Mouse (Mus musculus) layer of hippocampus, adult 2 months (tissue): ENCODE measurements around the gene Dnajc13. TPM values are rescaled to one million over a fixed set of nuclear protein-coding genes. Genes with fewer than 3 reads are reported as not detected.

Source experiments
- DNase-seq, 2 experiments: peaks; one replicate each; pipeline ENCODE4 v3.0.0; 2022; ENCODE audit warnings: low spot score in 2 of 2
- H3K27ac ChIP-seq: fragments of 200-600 bp; 2 replicates; pipeline ENCODE4 v1.8.1; 2022
- H3K4me3 ChIP-seq: fragments of 200-600 bp; 2 replicates; pipeline ENCODE4 v1.8.1; 2022; ENCODE audit warnings: mild to moderate bottlenecking
- CTCF ChIP-seq: fragments of 200-600 bp; conservative IDR thresholded peaks from 2 replicates; pipeline ENCODE4 v1.8.1; 2022; ENCODE audit warnings: antibody characterized with exemption, mild to moderate bottlenecking, moderate library complexity
- total RNA-seq, 2 experiments: library from RNA; stranded (reverse); gene quantifications; 2 replicates each; pipeline ENCODE4 v1.2.3; 2021

Dnajc13 gene
- total RNA-seq, 2 experiments from 2014 or later = 58.0 to 61.0 TPM

DNA sequence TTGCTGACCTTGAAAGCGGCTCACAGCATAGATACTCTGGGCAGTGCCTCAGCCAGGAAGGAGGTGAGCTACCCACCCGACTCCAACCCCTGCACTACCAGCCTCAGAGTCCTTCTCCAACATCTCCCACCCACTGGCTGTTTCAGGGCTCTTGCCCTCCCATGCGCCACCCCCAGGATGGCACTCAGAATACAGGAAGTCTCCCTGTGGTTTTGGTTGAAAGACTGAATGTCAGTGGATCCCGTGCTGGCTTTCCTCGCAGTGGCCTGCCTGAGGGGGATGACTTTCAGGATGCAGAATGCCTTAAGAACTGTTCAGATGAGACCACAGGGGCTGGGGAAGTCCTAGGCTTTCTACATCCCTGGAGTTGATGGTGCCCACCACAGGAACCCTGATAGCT, 139.6 kb downstream of the Dnajc13 start:
- Histone ChIP-seq H3K27ac (peak overlapping the region; percentile 62; the same call in 1 of the 2 replicates), H3K4me3 (no peak overlapping the region)
- no peak for DNase-seq
- TF ChIP-seq CTCF = no peak

DNA sequence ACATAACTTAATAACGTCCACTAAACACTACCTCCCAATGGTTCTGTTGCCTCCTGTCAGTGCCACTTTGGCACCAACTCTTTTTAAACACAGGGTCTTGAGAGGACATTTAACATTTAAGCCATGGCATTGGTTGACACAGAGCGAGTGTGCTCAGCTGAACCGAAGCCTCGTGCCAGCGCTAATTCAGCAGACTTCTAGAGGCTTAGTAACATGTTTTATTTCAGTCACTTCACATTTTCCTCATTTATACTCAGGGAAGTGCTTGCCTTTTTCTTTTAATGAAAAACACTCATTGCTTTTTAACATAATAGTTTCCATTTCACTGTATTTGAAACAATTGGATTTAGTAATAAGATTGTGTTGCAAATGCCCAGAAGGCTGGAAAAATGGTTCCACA, 153.6 kb downstream of the Dnajc13 start:
- Histone ChIP-seq H3K4me3 (no peak overlapping the region), H3K27ac (no peak overlapping the region)
- no peak for DNase-seq
- no peak for TF ChIP-seq CTCF

DNA sequence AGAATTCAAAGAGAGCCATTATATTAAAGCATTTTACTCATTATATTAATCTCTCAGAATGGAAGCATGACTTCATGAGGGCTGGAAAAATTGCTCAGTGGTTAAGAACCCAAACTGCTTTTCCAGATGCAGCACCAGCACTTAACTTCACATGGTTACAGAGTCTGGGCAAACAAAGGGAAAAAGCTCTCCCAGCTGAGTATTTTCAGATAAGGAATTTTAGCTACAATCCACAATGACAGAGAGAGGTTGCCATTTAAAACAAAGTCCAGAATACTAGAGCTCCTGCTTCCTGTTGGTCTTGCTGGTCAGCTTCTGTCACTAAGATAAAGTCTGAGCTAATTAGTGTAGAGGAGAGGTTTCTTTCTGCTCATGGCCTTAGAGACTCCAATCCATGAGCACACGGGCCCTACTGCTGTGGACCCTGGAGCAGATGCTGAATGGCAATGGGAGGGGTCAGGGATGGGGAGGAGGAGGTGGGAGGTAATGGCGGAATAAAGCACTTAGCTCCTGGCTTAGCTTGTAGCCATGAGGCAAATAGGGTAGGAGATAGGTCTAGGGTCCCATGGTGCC, 154.1 kb downstream of the Dnajc13 start:
- no peak for DNase-seq
- Histone ChIP-seq H3K27ac (no peak overlapping the region), H3K4me3 (no peak overlapping the region)
- no peak for TF ChIP-seq CTCF

DNA sequence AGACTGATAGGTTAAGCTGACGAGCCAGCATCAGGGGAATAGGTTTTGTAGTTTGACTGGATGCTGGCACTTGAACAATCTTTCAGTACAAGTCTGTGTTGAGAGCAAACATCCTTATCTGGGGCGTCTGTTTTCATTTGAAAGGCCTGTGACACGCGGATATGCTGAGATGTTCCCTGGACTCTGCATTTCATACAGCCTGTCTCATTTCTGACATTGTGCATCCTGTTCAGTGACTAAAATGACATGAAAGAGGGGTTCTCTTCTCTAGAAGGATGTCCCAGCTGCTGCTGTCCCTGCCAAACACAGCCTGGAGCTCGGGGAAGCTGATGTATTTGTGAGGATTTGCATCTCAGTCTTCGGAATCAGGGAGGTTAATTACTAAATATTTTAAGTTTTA, 155.2 kb downstream of the Dnajc13 start:
- no peak for DNase-seq
- H3K27ac ChIP-seq = no peak overlapping the region
- no peak overlapping the region for H3K4me3 ChIP-seq
- no peak for TF ChIP-seq CTCF

DNA sequence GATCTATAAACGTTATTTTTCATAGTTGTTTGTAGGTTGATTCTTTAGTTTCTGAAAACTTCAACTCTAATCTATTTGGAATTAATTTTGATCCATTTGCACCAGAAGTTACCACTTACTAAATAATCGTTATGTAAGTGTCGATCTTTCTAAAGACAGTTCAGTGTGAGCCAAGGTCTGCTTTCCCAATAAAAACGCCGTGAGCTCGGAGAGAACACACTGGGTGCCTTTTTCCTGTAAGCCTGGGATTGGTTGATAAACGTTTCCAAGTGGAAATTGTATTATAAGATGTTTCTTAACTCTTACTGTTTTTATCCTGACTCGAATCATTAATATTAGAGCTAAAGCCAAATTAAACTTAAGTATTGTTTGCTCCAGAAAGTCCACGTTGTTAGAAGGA, 155.8 kb downstream of the Dnajc13 start:
- Histone ChIP-seq H3K27ac (no peak overlapping the region), H3K4me3 (no peak overlapping the region)
- no peak for TF ChIP-seq CTCF
- no peak for DNase-seq

DNA sequence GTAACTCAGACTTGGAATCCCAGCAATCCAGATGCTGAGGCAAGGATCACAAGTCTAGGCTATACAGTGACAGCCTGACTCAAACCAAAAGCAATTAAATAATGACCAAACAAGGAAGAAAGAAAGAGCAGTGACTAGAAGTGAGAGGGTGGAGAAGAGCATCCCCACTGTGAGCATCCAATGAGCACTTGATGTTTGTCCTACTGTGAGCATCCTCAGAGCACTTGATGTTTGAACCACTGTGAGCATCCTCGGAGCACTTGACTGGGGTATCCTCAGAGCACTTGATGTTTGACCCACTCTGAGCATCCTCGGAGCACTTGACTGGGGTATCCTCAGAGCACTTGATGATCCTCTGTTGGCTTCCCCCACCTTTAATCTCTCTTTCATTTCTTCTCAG, 157.7 kb downstream of the Dnajc13 start:
- TF ChIP-seq CTCF = no peak
- no peak for DNase-seq
- Histone ChIP-seq H3K27ac (no peak overlapping the region), H3K4me3 (no peak overlapping the region)

DNA sequence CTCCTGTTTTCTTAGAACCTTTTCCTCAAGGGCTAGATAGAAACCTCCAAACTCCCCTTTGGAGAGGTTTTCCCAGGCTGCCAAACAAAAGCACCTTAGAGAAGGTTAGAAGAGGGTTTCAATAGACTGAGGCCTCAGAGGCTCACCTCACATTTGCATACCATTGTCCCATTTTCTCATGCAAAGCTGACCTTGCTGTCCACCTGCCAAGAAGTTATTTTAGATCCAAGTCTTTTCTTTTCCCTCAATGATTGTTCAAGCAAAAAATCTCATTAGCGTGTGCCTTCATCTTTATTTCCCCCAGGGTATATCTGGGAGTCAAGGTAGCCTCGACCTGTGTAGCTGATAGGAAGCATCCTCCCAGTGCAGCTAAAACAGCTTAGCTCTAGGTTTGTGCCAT, 159.8 kb downstream of the Dnajc13 start:
- Histone ChIP-seq H3K27ac (no peak overlapping the region), H3K4me3 (no peak overlapping the region)
- no peak for TF ChIP-seq CTCF
- DNase-seq = no peak

DNA sequence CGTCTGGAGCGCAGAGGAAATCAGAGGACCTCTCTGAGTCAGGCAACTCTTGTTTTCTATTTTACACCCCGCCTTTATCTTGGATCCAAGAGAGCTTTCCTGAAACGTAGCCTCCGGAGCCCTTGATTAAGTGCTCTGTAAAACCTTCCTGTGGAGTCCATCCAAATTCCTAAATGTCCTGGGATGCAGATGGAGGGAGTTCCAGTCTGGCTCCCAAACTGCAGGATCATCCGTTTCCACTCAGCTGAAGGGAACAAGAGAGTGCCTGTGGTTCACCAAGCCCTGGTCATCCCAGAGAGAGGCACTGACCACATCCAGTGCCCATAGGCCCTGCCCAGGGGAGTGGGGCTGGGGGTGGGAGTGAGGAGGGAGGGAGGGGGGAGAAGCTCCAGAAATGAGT, 160.4 kb downstream of the Dnajc13 start:
- TF ChIP-seq CTCF = no peak
- no peak overlapping the region for H3K4me3 ChIP-seq

DNA sequence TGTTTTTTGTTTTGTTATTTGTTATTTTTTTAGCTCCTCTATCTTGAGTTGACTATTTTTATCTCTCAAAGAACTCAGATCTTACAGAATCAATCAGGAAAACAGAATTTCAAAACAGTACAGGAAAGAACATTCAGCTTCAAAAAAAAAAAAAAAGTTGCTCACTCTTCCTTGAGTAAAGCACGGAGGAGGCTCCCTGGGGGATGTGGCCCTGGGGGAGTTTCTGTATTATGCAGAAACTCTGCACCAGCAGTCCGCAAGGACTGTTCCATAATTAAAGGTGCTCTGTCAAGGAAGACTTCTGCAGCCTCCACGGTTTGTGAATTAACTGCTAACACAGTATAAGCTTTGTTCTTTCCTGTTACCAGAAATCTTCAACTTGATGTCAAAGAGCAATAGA, 161.3 kb downstream of the Dnajc13 start:
- no peak for TF ChIP-seq CTCF
- no peak overlapping the region for H3K4me3 ChIP-seq
- no peak overlapping the region for H3K27ac ChIP-seq
- no peak for DNase-seq

More for the DNA sequence above, 160.4 kb downstream of the Dnajc13 start:
- DNase-seq = no peak
- H3K27ac ChIP-seq = no peak overlapping the region

Other genes starting within 250 kb of the Dnajc13 start
- not detected for gene Gm28305, start 222.3 kb downstream of the Dnajc13 start, total RNA-seq
- gene Uba5, start 199.8 kb downstream of the Dnajc13 start, total RNA-seq = 10 to 100 TPM; 40.3 to 42.7 TPM
- 10 to 100 TPM; 22.4 to 24.8 TPM for gene Acad11, start 199.6 kb downstream of the Dnajc13 start, total RNA-seq
- gene Ackr4, start 136.0 kb downstream of the Dnajc13 start, total RNA-seq = under 1 TPM in 1 of 2 experiments, not detected in 1; 0.49 TPM
- under 1 TPM in 1 of 2 experiments, not detected in 1; 0.76 TPM for gene Acpp, start 74.8 kb upstream of the Dnajc13 start, total RNA-seq